Mouse (Mus musculus): ENCODE results near the gene Cd300ld4.
A peak's percentile ranks its signal among the peaks of the same experiment; 100 is the strongest.
"Not testable (repeated sequence)": the region's sequence is repeated elsewhere in the genome, so short reads cannot be mapped to it uniquely, and the experiment has no call there.

Cd300ld4 gene

DNA sequence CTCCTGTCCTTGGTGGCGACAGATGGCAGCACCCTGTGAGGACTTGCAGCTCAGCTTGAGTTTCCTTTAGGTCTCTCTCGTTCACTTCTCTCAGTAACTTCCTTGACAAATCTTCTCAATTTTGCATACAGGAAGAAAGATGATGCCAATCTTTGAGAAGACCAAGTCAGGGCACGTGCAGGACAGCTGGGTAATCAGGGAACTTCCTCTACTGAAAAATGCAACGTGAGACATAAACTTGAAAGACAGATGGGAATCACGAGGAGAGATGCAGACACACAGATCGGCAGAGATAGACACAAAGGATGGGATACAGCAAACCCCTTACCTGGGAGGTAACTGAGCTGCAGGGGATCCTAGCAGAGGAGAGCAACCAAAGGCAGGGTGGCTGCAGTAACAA is at the start of gene Cd300ld4:
TSS of gene Cd300ld4 (minus strand) at position 101 of the 400 bp plus-strand sequence.
- DNase-seq (ENCODE audit: inconsistent ontology term) = not testable (repeated sequence)

DNA sequence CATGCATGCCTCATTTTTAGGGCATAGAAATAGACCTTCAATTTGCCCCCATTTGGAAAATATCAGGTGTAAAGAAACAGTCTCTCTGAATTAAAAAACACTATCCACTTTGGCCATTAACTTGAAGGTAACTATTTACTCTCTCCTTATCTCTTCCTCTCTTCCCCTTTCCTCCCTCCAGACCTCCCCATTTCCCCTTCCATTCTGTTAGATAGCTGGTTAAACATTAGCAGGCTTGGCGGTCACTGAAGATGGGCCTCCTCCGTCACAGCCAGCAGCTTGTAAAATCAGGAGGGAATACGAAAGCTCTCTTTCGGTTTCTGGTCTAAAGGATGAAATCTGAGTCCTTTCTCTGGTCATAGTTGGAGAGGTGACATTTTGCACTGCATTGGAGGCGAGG is 49.0 kb upstream of the Cd300ld4 start:
- no peak for DNase-seq (ENCODE audit: inconsistent ontology term)

DNA sequence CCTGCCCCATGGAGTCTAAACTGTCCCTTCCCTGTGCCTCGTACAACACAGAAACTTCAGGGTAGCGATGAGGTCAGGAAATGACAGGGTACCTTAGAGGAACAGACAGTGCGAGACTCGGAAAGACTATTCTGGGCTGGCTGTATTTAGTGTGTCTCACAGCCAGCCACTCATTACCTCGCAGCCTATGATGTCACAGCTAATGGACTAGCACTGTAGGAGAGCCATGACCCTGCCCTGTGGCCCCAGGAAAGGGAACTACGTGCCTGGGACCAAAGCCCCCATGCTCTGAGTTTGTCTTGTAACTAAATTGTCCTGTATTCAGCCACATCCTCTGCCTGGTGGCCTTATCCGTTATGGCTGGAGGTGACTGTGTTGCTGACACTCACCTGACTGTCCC is 48.6 kb upstream of the Cd300ld4 start:
- no peak for DNase-seq (ENCODE audit: inconsistent ontology term)

DNA sequence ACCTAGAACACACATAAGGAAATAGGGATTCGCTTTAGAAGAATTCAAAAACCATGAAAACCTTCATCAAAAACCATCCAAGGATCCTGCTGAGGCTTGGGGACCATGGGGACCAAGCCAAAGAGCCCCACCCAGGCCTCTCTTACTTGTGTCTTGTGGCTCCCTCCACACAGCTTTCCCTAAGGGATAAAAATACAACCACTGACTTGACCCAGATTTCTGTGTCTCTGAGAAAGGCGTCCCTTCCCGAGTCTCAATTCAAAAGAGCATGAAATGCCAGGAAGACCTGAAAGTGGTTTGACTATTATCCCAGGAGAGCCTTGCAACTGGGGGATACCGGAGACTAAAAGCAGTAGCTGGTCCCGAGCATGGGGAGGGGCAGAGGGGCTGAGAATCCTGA is 46.2 kb upstream of the Cd300ld4 start:
- DNase-seq (ENCODE audit: inconsistent ontology term) = no peak

DNA sequence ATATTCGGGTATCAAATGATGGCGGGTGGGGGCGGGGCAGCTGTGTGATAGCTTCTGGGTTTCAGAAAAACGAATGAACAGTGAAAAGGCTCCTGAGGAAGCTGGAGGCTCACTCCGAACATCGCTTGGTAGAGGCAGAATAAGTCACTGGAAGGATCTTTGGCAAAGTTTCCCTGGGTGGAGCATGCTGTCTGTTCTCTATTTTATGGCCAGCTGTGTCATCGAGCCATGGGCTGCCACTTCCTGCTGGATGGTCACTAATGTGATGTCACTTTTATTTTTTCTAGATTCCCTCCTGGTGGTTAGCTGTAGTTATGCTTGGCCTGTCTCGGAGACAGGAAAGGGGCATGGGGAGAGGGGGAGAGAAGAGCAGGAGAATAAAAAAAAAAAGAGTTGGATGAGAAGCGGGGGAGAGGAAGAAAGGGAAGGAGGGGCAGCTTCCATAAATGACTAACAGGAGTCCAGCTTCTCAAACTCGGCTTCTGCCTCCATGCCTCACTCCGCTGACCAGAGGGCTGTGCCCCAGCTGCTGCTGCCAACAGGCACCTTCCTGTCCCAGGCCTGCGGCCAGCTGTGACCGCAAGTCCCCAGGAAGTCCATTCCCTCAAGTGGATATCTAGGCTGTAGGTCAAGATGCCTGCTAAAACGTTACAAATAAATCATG is 45.0 kb upstream of the Cd300ld4 start:
- peak; percentile 91 for DNase-seq (ENCODE audit: inconsistent ontology term)

DNA sequence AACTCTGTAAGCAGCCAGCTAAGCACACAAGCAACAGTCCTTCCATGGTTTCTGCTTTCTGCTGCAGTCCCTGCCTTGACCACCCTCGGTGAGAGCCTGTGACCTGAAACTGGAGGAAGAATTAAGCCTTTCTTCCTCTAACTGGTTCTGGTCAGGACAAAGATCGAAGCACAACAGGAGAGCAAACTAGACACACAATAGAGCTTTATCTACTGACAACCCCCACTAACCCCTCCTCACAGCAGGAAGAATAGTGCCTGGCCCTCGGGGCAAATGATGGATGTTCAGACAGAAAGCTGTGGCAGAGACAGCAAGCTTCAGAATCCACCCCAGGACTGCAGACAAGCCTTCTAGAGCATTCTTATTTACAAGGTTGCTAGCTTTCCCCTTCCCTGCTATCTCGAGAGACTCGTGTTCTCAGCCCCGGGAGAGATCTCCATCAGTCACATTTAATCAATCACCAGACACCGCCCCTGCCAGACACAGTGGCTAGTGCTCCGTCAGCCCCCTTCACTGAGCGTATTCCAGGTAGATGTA is 44.3 kb upstream of the Cd300ld4 start:
- DNase-seq (ENCODE audit: inconsistent ontology term) = peak; percentile 73

DNA sequence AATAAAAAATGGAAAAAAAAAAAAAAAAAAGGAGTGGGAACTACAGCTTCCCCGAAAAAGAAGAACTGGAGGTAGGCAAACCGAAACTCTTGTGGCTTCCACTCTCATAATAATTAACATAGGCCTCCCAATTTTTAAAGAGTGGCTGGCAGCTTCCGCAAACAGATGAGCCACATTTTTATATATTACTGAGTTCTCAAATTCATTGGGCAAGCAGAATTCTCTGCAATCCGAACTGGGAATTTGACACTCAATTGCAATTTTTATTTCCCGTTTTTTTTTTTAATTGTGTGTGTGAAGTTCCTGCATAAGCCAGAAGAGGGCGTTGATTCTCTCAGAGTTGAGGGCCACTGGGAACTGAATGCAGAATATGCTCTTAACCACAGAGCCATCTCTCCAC is 40.0 kb upstream of the Cd300ld4 start:
- DNase-seq (ENCODE audit: inconsistent ontology term) = no peak

DNA sequence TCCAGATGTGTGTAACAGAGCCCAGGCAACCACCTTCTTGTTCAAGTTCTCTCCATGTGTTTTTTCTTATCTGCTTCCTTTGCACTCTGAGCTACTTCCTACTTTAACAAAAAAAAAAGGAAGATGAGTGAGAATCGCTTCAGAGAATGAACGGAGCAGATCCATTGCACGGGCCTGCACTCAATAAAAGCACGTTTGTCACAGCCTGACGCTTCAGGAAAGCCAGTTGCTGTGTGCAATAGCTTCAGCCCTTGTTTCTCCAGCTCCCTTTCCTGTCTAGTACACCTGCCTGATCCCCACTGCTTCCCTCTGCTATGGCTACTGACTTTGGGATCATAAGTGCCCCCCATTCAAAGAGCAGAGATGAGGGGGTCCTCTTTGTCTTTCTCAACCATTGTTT is 35.3 kb upstream of the Cd300ld4 start, which contains the start of gene Cd300e:
TSS of gene Cd300e (minus strand) at position 101 of the 400 bp plus-strand sequence.
- no peak for DNase-seq (ENCODE audit: inconsistent ontology term)

DNA sequence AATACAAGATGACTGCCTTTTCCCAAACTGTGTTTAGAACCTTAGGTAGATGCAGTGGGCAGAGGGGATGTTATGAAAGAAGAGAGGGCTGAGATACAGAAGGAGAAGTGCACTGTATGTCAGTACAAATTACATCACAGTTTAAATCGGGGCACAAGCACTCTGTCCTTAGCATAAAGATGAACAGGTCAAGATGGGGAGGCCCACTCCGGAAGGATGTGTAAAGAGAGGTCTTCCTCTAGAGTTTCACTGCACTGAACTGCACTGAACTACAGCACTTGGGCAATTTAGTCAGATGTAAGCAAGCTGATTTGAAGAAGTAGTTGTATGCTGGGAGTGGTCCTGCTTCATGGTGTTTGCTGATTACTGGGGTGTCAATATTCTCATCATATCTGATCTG is 33.0 kb upstream of the Cd300ld4 start:
- DNase-seq (ENCODE audit: inconsistent ontology term) = no peak

DNA sequence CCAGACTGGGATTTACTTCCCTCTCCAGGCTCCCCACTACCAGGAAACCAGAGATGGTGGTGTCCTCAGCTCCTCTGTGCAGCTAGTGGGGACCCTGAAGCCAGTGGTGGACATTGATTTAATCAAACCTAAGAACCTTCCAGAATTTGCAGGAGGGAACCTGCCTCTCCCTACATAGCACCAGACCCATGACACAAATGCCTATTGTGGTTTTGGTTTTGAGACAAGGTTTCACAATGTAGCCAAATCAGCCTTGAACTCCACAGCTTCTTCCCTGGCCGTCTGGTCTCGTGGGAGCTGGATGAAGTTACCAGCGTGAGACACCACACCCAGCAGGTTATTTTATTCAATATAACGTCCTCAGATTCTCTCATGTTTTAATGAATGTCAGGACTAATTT is 31.9 kb upstream of the Cd300ld4 start:
- no peak for DNase-seq (ENCODE audit: inconsistent ontology term)

DNA sequence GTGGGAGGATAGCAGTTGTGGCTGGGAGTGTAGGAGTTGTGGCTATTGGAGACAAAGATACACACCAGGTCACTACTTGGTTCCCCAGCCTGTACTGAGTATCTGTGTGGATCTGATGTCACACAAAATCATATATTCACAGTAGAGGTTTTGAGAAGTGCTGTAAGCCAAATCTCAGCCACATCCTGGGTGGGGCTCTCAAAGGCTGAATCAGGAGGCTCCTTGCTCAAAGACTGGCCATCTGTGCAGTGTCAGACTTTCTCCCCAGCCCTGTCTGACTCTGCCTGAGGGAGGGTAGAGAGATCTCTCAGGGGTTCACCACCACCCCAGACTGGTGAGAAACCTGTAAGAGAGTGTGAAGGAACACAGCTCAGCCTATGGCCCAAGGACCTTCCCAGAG is 27.7 kb upstream of the Cd300ld4 start:
- no peak for DNase-seq (ENCODE audit: inconsistent ontology term)

DNA sequence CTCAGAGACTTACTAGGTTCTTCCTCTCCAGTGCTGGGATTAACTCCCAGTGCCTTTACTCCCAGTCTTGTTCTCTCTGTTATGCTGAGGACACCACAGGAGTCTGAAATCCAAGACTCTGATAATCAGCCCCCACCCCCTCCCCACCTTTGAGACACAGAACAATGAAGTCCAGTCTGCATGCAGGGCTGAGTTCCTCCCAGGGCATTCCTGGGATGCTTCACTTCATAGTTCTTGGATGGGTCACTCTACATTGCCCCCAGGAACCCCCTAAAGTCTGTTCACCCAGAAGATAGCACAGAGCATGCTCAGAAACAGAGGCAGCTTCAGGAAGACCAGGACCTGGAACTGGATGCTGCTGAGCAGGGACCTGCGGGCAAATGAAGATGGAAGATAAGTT is 26.2 kb upstream of the Cd300ld4 start:
- DNase-seq (ENCODE audit: inconsistent ontology term) = peak; percentile 50

DNA sequence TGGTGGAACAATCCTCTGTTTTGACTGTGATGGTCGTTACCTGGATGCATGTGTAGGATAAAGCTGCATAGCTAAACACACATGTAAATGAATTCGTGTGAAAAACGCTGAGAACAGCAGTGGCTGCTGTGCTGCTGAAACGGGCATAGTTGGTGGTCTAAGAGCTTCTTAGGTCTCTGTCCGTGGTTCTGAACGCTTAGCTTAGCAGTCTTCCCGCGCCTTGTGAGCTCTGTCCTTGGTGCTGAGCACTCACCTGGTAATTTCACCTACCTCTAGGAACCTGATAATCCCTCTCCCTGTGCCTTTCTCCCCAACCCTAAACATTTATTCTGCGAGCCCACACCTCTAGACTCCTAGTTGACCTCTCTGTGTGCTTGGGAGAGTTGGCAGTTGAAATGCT is 25.4 kb upstream of the Cd300ld4 start:
- DNase-seq (ENCODE audit: inconsistent ontology term) = peak; percentile 30

DNA sequence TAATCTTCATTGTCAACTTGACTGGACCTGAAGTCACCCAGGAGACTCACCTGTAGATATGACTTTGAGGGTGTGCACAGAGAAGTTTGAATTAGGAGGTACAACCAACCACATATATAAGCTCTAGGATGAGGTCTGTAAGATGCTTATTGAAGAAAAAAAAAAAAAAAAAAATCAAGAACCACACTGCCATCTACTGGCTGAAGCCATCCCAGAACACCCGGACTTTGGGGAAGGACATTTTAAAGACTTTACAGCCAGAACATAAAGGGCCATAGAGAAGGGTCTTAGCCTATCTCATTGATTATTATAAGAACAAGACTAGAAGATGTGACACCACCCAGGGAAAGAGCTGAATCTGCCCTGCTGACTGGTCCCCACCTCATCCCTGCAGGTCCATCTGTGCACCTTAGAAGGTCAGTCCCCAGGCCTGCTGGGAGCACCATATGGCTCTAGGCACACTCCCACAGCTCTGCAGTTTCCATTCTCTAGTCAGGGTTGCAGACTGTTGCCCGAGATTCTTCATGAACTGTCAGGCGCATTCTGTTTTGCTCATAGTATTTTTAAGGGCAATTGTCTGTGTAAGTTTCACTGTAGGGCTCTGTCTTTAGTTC is 22.6 kb upstream of the Cd300ld4 start:
- DNase-seq (ENCODE audit: inconsistent ontology term) = no peak

DNA sequence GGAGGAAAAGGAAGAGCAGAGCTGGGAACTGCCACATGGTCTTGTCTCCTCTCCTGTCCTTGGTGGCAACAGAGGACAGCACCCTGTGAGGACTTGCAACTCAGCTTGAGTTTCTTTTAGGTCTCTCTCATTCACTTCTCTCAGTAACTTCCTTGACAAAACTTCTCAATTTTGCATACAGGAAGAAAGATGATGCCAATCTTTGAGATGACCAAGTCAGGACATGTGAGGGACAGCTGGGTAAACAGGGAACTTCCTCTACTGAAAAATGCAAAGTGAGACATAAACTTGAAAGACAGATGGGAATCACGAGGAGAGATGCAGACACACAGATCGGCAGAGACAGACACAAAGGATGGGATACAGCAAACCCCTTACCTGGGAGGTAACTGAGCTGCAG is 21.4 kb upstream of the Cd300ld4 start, which contains the start of gene Cd300ld3:
TSS of gene Cd300ld3 (minus strand) at position 151 of the 400 bp plus-strand sequence.
- DNase-seq (ENCODE audit: inconsistent ontology term) = no peak

DNA sequence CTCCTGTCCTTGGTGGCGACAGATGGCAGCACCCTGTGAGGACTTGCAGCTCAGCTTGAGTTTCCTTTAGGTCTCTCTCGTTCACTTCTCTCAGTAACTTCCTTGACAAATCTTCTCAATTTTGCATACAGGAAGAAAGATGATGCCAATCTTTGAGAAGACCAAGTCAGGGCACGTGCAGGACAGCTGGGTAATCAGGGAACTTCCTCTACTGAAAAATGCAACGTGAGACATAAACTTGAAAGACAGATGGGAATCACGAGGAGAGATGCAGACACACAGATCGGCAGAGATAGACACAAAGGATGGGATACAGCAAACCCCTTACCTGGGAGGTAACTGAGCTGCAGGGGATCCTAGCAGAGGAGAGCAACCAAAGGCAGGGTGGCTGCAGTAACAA is 10.9 kb upstream of the Cd300ld4 start, which contains the start of gene Cd300ld5:
TSS of gene Cd300ld5 (minus strand) at position 101 of the 400 bp plus-strand sequence.
- DNase-seq (ENCODE audit: inconsistent ontology term) = not testable (repeated sequence)

DNA sequence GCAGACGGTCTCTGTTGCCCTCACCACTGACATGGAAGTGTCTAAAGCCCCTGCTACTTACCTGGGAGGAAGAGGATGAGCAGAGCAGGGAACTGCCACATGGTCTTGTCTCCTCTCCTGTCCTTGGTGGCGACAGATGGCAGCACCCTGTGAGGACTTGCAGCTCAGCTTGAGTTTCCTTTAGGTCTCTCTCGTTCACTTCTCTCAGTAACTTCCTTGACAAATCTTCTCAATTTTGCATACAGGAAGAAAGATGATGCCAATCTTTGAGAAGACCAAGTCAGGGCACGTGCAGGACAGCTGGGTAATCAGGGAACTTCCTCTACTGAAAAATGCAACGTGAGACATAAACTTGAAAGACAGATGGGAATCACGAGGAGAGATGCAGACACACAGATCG is 10.7 kb downstream of the Cd300ld4 start, which contains the start of gene Cd300ld2:
TSS of gene Cd300ld2 (minus strand) at position 101 of the 400 bp plus-strand sequence.
- not testable (repeated sequence) for DNase-seq (ENCODE audit: inconsistent ontology term)

DNA sequence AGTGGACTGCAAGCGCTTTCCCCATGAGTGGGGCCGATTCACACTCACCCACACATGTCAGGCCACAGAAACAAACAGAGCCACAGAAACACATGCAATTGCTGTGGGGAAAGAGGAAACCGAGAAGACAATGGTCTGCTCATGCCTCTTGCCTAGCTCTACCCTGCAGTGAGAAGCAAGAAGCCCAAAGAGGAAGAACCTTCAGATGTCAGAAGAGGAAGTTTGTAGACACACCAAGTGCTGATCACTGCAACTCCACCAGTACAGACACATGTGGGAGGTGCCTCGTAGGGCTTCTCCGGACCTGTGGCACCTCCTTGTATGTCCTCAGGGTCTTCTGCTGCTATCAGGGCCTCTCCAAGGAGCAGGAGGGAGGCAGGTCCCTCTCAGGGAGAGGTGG is 22.7 kb downstream of the Cd300ld4 start:
- DNase-seq (ENCODE audit: inconsistent ontology term) = no peak

DNA sequence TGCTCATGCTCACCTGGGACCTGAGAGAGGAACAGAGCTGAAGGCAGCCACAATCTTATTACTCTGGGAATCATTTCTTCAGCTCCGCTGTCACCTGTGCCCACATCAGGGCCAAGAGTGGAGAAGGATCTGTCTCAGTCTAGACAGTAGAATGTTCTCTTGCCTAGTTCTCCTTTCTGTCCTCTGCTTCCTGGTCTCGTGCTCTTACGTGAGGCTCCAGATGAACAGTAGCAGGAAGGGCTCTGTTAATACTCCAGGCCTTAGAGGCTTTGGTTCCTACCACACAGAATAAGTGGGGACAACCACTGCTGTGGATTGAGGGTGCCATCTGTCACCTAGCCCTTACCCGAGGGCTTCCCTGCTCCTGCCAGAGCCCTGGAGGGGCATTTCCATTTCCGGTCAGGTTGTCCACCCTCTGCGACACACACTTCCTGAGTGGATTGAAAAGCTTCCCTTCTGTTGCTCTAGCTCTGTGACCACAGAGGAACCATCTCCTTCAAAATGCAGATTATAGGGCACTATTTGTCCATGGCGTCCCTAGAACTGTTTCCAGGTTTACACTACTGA is 25.3 kb downstream of the Cd300ld4 start, which contains the start of gene Cd300c2:
TSS of gene Cd300c2 (minus strand) at position 407 of the 567 bp plus-strand sequence.
- DNase-seq (ENCODE audit: inconsistent ontology term) = no peak

DNA sequence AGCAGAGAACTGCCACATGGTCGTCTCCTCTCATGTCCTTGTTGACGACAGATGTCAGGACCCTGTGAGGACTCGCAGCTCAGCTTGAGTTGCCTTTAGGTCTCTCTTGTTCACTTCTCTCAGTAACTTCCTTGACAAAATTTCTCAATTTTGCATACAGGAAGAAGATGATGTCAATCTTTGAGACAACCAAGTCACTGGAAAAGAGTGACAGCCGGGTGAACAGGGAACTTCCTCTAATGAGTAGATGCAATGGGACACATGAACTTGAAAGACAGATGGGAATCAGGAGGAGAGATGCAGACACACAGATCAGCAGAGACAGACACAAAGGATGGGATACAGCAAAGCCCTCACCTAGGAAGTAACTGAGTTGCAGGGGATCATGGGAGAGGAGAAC is 37.0 kb downstream of the Cd300ld4 start, which contains the start of gene Cd300ld:
TSS of gene Cd300ld (minus strand) at position 130 of the 400 bp plus-strand sequence.
- DNase-seq (ENCODE audit: inconsistent ontology term) = no peak

DNA sequence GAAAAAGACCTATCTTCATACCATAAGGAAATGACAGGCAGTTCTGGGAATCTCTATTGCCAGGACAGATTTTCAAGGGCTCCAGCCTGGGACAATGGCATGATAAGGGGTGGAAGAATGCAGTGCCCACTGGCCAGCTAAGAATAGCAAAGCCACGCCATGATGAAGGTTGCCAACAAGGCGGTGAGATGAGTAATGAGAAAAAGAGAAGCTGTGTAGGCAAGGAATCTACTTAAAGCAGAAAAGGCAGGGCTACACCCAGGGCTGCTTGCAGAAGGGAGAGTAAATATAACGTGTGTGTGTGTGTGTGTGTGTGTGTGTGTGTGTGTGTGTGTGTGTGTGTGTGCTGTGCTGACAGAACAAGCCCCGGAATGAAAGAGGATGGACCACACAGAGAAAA is 44.9 kb downstream of the Cd300ld4 start:
- peak; percentile 7 for DNase-seq (ENCODE audit: inconsistent ontology term)

DNA sequence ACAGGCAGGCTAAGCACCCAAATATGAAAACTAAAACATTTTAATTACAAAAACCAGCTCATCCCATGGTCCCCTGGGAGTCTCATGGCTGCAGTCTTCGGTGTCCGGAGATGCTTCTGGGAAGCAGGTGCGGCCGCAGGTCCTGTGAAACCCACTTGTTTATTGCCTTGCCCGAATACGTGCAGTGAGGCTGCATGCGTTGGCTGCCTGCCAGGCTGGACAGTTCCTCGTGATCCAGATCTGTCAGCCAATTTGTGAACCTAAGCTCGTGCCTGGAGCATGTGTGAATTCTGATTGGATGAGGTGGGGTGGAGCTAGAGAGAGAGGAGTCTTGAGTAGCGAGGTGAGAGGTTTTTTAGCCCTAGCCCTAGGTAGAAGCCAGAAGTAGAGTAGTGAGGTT is 54.1 kb downstream of the Cd300ld4 start:
- DNase-seq (ENCODE audit: inconsistent ontology term) = no peak
